Mouse (Mus musculus) thymus, postnatal 0 days (tissue): ENCODE measurements around the gene Myo1e. TPM values are rescaled to one million over a fixed set of nuclear protein-coding genes. Genes with fewer than 3 reads are reported as not detected.

Source experiments
- DNase-seq: peaks from one replicate; pipeline ENCODE4 v3.0.0-alpha.2; 2015; ENCODE audit warnings: low spot score
- polyA plus RNA-seq: library from polyadenylated mRNA; unstranded; fragments of >200 nt; fragmentation: Nextera tagmentation; extraction: Ambion mirVana; gene quantifications from 2 replicates; pipeline ENCODE4 v1.2.1, GENCODE M21; 2015

The Myo1e gene
- 5.5 and 6.1 TPM in 2 replicates for polyA plus RNA-seq

GRCm38 (mm10) chr9:70207151-70207831 is at the start of gene Myo1e:
Gene Myo1e (plus strand): TSS chr9:70207350.
- DNase-seq: peak; percentile 50

GRCm38 (mm10) chr9:70160071-70160470 is 47.1 kb upstream of the Myo1e start:
- DNase-seq: no peak

- DNase-seq: peak; percentile 21
Observed at GRCm38 (mm10) chr9:70168973-70169372, 38.2 kb upstream of the Myo1e start.

- DNase-seq: peak; percentile 29
Observed at GRCm38 (mm10) chr9:70174291-70174848, 32.8 kb upstream of the Myo1e start.

GRCm38 (mm10) chr9:70174896-70175295 is 32.3 kb upstream of the Myo1e start:
- no peak for DNase-seq

- DNase-seq: no peak
Observed at GRCm38 (mm10) chr9:70176291-70176690, 30.9 kb upstream of the Myo1e start.

GRCm38 (mm10) chr9:70181719-70182118 is 25.4 kb upstream of the Myo1e start:
- no peak for DNase-seq

- DNase-seq: no peak
Observed at GRCm38 (mm10) chr9:70182639-70183038, 24.5 kb upstream of the Myo1e start.

GRCm38 (mm10) chr9:70192336-70192735 is 14.8 kb upstream of the Myo1e start:
- DNase-seq: no peak

GRCm38 (mm10) chr9:70194622-70195021 is 12.5 kb upstream of the Myo1e start:
- DNase-seq: no peak

- DNase-seq: no peak
Observed at GRCm38 (mm10) chr9:70196956-70197659, 10.0 kb upstream of the Myo1e start.

- DNase-seq: no peak
Observed at GRCm38 (mm10) chr9:70197992-70198391, 9.2 kb upstream of the Myo1e start.

- peak; percentile 27 for DNase-seq
Observed at GRCm38 (mm10) chr9:70202753-70203152, 4.4 kb upstream of the Myo1e start.

- DNase-seq: no peak
Observed at GRCm38 (mm10) chr9:70203267-70204076, 3.7 kb upstream of the Myo1e start.

GRCm38 (mm10) chr9:70207981-70208521 is 901 bp downstream of the Myo1e start:
- no peak for DNase-seq

- no peak for DNase-seq
Observed at GRCm38 (mm10) chr9:70208751-70209150, 1.6 kb downstream of the Myo1e start.

- DNase-seq: no peak
Observed at GRCm38 (mm10) chr9:70209296-70210049, 2.3 kb downstream of the Myo1e start.

- no peak for DNase-seq
Observed at GRCm38 (mm10) chr9:70211638-70212037, 4.5 kb downstream of the Myo1e start.

GRCm38 (mm10) chr9:70216517-70216916 is 9.4 kb downstream of the Myo1e start:
- no peak for DNase-seq

- no peak for DNase-seq
Observed at GRCm38 (mm10) chr9:70219295-70219931, 12.3 kb downstream of the Myo1e start.
